Mouse (Mus musculus) forebrain, embryonic 14.5 days (tissue): ENCODE data around the gene Tssc4. TPM values are rescaled to one million over a fixed set of nuclear protein-coding genes. Genes with fewer than 3 reads are reported as not detected.

Source experiments
- ATAC-seq: fragments of 200-750 bp; cut with Nextera tagmentation; 2 replicates; pipeline ENCODE4 v1.8.0; 2017; ENCODE audit warnings: mild to moderate bottlenecking, moderate library complexity
- DNase-seq: peaks from one replicate; pipeline ENCODE4 v3.0.0-alpha.2; 2015; ENCODE audit warnings: low spot score
- H3K27ac ChIP-seq: fragments of 300-500 bp; sonication (generic); 2 replicates; pipeline ENCODE4 v1.5.1; 2014; ENCODE audit warnings: low read depth, mild to moderate bottlenecking, control low read depth, low read length, moderate library complexity
- H3K27me3 ChIP-seq: fragments of 300-500 bp; sonication (generic); replicated peaks from 2 replicates; pipeline ENCODE4 v1.6.1; 2014; ENCODE audit warnings: low read length, control low read depth, mixed read lengths; ENCODE audit not compliant: control insufficient read depth, insufficient read depth
- H3K36me3 ChIP-seq: fragments of 300-500 bp; sonication (generic); 2 replicates; pipeline ENCODE4 v1.6.1; 2014; ENCODE audit warnings: low read length, control low read depth; ENCODE audit not compliant: control insufficient read depth, insufficient read depth
- H3K4me1 ChIP-seq: fragments of 300-500 bp; sonication (generic); 2 replicates; pipeline ENCODE4 v1.6.1; 2014; ENCODE audit warnings: antibody characterized with exemption, low read length, control low read depth; ENCODE audit not compliant: control insufficient read depth, insufficient read depth
- H3K4me2 ChIP-seq: fragments of 300-500 bp; sonication (generic); 2 replicates; pipeline ENCODE4 v1.6.1; 2014; ENCODE audit warnings: mild to moderate bottlenecking, control low read depth, low read length
- H3K4me3 ChIP-seq: fragments of 300-500 bp; sonication (generic); 2 replicates; pipeline ENCODE4 v1.5.1; 2014; ENCODE audit warnings: low read depth, low read length, control low read depth
- H3K9ac ChIP-seq: fragments of 300-500 bp; sonication (generic); 2 replicates; pipeline ENCODE4 v1.6.1; 2014; ENCODE audit warnings: mild to moderate bottlenecking, low read length, control low read depth, moderate library complexity
- H3K9me3 ChIP-seq: fragments of 300-500 bp; sonication (generic); replicated peaks from 2 replicates; pipeline ENCODE4 v1.6.1; 2016; ENCODE audit warnings: low read length, control low read depth, mixed read lengths; ENCODE audit not compliant: control insufficient read depth
- WGBS: fragments of 180-500 bp; shearing (Covaris S2); extraction: QIAGEN DNeasy Blood & Tissue Kit; methylation state at CpG from one replicate; pipeline ENCODE4 v1.1.7; 2014; 5-methylcytosine and 5-hydroxymethylcytosine counted together
- polyA plus RNA-seq: library from polyadenylated mRNA; unstranded; fragments of >200 nt; fragmentation: Nextera tagmentation; extraction: Ambion mirVana; gene quantifications from 2 replicates; pipeline ENCODE4 v1.2.1, GENCODE M21; 2014

Gene Tssc4
- polyA plus RNA-seq, 1 experiment from 2014 or later, result 106 TPM

DNA sequence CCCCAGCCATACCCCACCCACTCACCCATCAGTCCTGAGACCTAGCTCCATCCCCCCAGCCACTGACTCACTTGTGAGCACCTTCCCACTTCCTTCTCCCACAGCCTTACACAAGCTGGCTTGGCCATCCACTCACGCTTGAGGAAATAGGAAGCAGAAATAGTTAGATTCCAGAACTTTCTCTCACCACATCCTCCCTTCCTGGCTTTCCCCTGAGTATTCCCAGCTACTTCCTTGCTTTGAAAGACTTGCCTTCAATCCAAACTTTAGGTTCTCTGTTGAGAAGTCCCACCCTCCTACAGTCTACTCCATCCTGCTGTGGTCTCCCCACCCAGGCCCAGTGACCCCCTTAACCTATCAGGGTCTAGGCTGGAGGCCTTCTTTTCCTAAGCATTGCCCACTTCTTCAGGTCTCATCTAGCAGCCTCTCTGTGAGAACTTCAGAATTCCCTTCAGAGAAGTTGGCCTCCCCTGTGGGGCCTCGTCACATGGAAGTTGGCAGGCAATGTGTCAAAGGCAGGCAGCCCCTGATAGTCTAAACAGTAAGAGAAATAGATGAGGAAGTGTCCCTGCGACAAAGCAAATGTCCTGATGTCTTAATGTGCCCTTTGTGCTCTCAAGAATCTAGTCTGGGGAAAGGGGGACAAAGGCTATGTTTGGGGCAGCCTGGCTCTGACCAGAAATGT is 27.8 kb upstream of the Tssc4 start:
- Histone ChIP-seq H3K4me3 (no peak overlapping the region), H3K27me3 (no peaks in the 10 kb centered on the region), H3K9ac (no peak overlapping the region), H3K9me3 (no peaks in the 10 kb centered on the region), H3K27ac (no peak overlapping the region), H3K36me3 (no peaks in the 10 kb centered on the region), H3K4me1 (no peaks in the 10 kb centered on the region), H3K4me2 (no peak overlapping the region)
- WGBS, result 89% methylated on average over 3 of the region's 3 CpGs
- ATAC-seq (no peak), DNase-seq (no peak)

DNA sequence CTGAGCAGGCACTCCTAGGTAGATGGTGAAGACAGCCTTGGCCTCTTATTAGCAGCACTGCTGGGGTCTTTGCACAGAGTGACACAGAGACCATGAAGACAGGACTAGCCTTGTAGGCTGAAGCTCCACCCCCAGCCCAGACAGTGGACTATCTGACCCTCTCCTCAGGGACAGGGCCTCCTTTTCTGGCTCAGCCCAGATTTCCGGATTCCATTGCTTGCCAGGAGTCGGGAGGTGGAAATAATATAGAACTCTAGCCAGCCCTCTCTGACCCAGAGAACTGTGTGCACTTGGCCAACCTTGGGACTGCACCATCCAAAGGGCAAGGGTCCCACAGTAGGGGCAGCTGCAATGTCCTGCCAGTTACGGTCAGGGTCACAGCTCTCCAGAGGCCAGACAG is 27.0 kb upstream of the Tssc4 start:
- no peaks in the 10 kb centered on the region for H3K27me3 ChIP-seq
- no peak overlapping the region for H3K27ac ChIP-seq
- no peaks in the 10 kb centered on the region for H3K36me3 ChIP-seq
- H3K9me3 ChIP-seq, result no peaks in the 10 kb centered on the region
- no peak overlapping the region for H3K4me3 ChIP-seq
- H3K9ac ChIP-seq, result no peak overlapping the region
- DNase-seq (no peak), ATAC-seq (no peak)
- H3K4me2 ChIP-seq, result no peak overlapping the region
- 83% methylated on average over 3 of the region's 3 CpGs for WGBS
- no peaks in the 10 kb centered on the region for H3K4me1 ChIP-seq

DNA sequence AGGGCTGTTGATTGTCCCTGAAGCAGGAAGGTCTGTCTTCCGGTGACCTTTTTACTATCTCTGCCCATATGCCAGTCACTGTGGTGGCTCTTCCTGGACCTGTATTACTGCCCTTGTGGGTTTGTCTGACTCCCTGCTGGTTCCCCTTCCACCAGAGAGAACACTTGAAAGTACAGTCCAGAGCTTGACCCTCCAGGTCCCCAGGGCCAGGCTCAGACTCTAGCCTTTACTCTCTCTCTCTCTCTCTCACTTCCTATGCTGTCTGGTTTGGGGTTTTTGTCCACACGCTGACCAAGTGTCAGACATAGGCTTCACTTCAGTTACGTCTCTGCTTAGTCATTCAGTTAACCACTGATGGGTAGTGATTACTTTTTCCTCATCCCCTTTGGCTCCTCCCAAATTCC is 26.1 kb upstream of the Tssc4 start:
- Histone ChIP-seq H3K4me1 (no peaks in the 10 kb centered on the region), H3K4me2 (no peak overlapping the region), H3K36me3 (no peaks in the 10 kb centered on the region), H3K27ac (no peak overlapping the region), H3K9me3 (no peaks in the 10 kb centered on the region), H3K27me3 (no peaks in the 10 kb centered on the region), H3K9ac (no peak overlapping the region), H3K4me3 (no peak overlapping the region)
- WGBS, result 91% methylated on average over 3 of the region's 3 CpGs
- no peak for DNase-seq
- ATAC-seq, result no peak

DNA sequence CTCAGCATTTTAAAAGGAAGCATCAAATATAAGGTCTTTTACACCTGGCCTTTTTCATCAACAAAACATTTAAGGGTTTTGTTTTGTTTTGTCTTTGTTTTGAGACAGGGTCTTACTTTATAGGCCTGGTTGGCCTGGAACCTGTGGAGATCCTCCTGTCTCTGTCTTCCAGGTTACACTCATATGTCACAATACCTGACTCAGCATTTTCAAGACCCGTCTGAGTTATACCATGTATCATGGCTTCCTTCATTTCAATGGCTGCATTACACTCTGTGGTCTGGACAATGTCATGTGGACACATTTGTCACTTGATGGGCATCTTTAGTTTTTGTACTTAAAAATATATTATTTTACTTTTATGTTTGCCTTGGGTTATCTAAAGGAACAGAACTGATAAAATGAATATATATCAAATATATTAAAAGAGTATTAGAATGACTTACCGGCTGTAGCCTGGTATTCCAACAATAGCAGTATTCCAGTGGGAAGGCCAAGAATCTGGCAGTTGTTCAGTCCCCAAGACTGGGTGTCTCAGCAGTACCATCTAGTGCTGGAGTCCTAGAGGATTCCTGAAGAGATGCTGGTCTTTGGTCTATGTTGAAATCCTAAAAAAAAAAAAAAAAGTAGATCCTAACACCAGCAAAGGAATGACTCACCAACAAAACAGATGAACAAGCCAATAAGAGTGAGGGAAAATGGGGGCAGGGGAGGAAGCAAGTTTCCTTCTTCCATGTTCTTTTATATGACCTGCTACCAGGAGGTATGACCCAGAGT is 24.8 kb upstream of the Tssc4 start:
- Histone ChIP-seq H3K4me1 (no peaks in the 10 kb centered on the region), H3K9me3 (no peaks in the 10 kb centered on the region), H3K4me2 (no peak overlapping the region), H3K9ac (no peak overlapping the region), H3K4me3 (no peak overlapping the region), H3K27ac (no peak overlapping the region), H3K36me3 (no peaks in the 10 kb centered on the region), H3K27me3 (no peaks in the 10 kb centered on the region)
- 93% methylated on average over 2 of the region's 2 CpGs for WGBS
- ATAC-seq, result no peak
- DNase-seq, result no peak

DNA sequence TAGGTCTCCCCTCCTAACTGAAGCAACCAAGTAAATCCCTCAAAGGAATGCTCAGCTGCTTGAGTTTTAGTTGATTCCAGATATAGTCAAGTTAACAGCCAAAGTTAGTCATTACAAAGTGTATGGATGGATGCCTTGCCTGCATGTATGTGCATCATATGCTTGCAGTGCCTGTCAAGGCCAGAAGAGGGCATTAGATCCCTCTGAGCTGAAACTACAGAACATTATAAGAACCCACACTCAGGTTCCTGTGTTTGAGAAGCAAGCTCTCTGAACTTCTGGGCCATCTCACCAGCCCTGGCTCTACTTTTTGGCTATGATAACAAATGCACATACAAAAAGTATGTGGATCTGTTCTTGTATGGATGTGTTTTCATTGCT is 24.2 kb upstream of the Tssc4 start:
- no peak overlapping the region for H3K9ac ChIP-seq
- no peaks in the 10 kb centered on the region for H3K36me3 ChIP-seq
- ATAC-seq, result no peak
- DNase-seq, result no peak
- H3K9me3 ChIP-seq, result no peaks in the 10 kb centered on the region
- no peak overlapping the region for H3K4me3 ChIP-seq
- H3K27ac ChIP-seq, result no peak overlapping the region
- no peaks in the 10 kb centered on the region for H3K27me3 ChIP-seq
- H3K4me1 ChIP-seq, result no peaks in the 10 kb centered on the region
- no peak overlapping the region for H3K4me2 ChIP-seq

DNA sequence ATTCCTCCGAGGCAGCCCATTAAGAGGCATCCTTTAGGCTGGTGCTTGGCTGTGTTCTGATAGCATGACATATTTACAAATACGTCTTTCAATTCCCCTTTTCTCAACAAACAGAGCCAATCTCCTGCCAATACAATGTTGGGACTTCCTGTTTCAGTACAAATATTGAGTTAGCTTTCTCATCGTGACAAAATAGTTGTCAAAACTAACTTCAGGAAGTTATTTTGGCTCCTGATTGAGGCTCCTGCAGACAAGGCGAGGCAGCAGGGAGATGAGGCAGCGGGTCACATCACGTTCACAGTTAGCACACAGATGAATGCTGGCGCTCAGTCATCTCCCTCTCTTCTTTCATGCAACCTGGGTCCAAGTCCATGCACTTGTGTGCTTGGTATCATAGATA is 22.7 kb upstream of the Tssc4 start:
- no peaks in the 10 kb centered on the region for H3K36me3 ChIP-seq
- DNase-seq, result no peak

DNA sequence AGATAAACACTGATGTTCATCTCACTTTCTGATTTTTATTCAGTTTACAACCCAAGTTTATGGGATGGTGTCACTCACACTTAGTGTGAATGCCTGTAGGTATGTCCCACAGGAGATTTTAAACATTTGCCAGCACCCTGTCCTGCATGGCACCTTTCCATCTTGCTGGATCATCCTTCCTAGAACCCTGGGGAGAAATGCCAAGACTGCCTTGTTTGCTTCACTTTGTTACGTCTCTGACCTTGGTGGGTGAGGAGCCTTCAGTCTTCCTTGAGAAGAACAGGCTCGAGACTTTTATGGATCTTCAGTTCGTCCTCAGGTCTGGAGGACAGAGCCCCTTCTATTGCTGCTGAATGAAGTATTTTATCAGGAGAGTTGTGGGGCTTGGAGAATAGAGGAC is 19.7 kb upstream of the Tssc4 start:
- Histone ChIP-seq H3K27me3 (no peaks in the 10 kb centered on the region), H3K4me1 (peaks cover 12% of the 10 kb centered on the region), H3K9ac (no peak overlapping the region), H3K27ac (no peak overlapping the region), H3K4me3 (no peak overlapping the region), H3K4me2 (no peak overlapping the region), H3K9me3 (no peaks in the 10 kb centered on the region), H3K36me3 (no peaks in the 10 kb centered on the region)
- 83% methylated on average over 3 of the region's 3 CpGs for WGBS
- ATAC-seq (no peak), DNase-seq (no peak)

More for the DNA sequence above, 22.7 kb upstream of the Tssc4 start:
- ATAC-seq, result no peak
- Histone ChIP-seq H3K9ac (no peak overlapping the region), H3K9me3 (no peaks in the 10 kb centered on the region), H3K4me3 (no peak overlapping the region), H3K4me2 (no peak overlapping the region), H3K27ac (no peak overlapping the region), H3K27me3 (no peaks in the 10 kb centered on the region), H3K4me1 (no peaks in the 10 kb centered on the region)
- WGBS, result 80% methylated on average over 7 of the region's 7 CpGs

DNA sequence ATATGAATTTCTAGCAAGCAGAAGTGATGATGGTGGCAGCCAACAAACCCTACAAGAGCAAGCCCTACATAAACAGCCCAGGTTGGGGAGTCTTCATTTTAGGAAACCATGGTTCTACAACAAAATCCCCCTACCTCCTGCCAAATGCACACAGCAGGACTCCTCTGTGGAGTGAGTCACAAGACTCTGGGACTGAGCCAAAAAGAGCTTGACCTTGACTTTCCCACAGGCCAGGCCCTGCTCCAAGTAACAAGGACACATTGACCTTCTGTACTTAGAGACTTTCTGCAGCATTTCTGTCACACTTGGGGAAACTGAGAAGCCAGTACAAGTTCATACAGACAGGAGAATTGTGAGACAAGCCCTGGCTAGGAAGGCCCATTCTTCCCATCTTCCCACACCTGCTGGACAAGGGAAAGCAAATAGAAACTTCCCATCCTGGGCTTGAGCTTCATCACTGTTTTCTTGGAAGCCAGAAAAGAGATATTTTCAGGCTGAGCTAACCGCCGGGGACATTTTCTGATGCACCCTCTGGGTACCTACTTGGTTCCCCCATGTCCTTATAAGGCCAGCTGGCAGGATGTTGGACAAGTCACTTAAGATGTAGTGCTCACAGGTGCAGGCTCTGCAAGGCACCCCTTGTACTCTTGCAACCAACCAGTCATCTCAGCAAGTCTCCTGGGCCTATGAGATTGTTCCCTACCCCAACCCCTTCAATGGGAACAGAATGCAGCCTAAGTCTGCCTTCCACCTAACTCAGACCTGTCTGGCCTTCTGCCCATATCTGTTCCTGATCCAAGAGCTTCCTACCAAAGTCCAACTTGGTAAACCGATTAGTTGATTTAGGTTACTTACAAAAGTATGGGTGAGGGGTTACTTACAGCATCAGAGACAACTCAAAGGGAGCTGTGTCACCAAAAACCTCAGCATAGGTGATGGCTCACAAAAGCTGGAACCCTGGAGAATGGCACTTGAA is 18.9 kb upstream of the Tssc4 start:
- ATAC-seq, result no peak
- H3K4me3 ChIP-seq, result no peak overlapping the region
- H3K27ac ChIP-seq, result no peak overlapping the region
- 91% methylated on average over 3 of the region's 3 CpGs for WGBS
- H3K27me3 ChIP-seq, result no peaks in the 10 kb centered on the region
- H3K4me1 ChIP-seq, result peaks cover 20% of the 10 kb centered on the region
- no peak overlapping the region for H3K4me2 ChIP-seq
- no peak for DNase-seq
- no peaks in the 10 kb centered on the region for H3K9me3 ChIP-seq
- H3K9ac ChIP-seq, result no peak overlapping the region
- H3K36me3 ChIP-seq, result no peaks in the 10 kb centered on the region
